Mouse (Mus musculus) NIH3T3 (cell line): ENCODE measurements around the gene Pidd1.
"Not testable (repeated sequence)": the region's sequence is repeated elsewhere in the genome, so short reads cannot be mapped to it uniquely, and the experiment has no call there.

Experiments used
- DNase-seq: peaks from one replicate; pipeline ENCODE4 v3.0.0-alpha.2; 2012; ENCODE audit warnings: low read depth

Pidd1 gene

DNA sequence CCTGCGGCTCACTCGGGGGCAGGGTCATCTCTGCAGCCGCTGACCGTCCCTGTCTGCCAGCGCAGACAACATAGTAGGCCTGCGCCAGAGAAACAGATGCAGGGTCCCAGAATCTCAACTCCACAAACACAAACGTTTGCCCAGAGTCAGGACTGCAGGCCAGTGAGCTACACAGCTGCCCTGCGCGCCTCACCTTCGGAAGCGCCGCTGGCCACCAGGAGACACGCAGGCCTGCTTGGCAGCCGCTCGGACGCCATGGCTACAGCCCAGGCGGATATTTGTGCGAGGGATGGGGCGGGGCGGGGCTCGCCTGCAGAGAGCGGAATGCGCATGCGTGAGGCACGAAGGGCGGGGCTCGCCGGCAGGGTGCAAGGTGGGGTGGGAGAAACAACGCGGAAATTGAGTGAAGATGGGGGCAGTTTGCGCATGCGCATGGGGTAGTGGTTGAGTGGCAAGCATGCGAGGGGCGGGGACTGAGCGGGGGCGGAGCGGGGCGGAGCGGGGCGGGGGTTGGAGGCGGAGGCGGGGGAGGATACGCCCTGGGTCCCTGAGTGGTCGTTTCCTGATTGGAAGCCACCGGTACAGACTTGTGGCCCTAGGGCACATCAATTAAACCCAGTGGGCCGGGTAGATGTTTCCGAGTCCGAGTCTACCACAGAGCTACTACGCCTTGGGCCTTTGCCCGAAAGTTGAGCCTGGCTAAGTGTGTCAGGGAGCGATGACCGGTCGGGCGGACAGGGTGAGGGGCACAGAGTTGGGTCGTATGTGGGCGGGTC is 29.8 kb downstream of the Pidd1 start, which contains the start of gene Gatd1:
Gatd1 (minus strand) TSS at position 328 of the 776 bp plus-strand sequence.
- DNase-seq, result peak; percentile 99

DNA sequence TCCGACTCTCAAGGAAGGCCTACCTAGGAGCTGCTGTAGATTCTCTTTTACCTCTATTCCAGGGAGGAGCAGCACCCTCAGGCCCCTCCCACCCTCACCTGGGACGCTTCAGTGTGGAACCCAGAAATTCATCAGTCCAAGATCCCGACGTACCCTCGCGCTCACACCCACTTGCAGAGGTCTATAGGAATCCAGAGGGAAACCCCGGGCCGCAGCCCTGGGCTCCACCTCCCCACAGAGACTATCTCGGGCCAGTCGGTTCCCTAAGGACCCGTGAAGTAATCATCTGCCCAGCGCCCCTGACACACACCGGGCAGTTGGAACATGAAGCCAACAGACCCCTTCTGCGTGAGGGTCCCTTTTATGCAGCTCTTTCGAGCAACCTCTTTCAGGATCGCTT is 30.5 kb downstream of the Pidd1 start:
- peak; percentile 55 for DNase-seq

GRCm38 (mm10) chr7:141411667-141412066 is 32.2 kb downstream of the Pidd1 start:
- DNase-seq, result no peak

DNA sequence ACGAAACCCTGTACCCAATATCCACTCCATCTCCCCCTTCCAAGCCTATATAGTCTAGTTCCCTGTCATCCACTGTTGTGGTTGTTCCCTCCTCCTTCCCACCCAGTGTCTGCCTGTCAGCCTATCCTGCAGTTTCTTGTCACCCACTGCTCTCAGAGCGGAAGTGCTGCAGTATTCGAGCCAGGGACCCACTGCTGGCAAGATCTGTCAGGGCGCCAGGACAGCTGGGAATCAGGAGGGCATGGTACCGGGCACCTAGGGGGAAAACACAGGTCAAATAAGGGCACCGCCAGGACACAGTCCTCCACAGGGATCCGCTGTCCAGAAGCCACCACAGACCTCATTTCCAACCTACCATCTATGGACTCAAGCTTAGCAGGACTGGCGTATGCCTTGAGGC is 33.2 kb downstream of the Pidd1 start:
- no peak for DNase-seq

DNA sequence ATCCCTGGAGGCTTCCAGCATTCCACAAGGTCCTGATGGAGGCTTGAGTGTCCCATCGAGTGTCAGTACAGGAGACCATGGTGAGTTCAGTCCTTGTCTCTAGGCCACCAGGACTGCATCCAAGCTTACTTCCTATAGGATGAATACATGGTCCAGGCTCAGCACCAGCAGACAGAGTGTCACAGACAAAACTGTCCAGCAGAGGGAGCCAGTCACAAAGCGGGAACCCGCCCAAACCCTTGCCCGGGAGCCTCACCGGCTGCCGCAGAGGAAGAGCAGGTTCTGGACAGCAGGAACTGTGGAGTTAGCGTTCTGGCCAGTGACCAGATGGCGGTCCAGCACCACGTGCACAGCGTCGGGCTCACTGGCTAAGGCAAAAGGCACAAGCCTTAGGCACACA is 35.0 kb downstream of the Pidd1 start:
- DNase-seq, result peak; percentile 92

- not testable (repeated sequence) for DNase-seq
Observed at GRCm38 (mm10) chr7:141407670-141408069, 36.2 kb downstream of the Pidd1 start.

DNA sequence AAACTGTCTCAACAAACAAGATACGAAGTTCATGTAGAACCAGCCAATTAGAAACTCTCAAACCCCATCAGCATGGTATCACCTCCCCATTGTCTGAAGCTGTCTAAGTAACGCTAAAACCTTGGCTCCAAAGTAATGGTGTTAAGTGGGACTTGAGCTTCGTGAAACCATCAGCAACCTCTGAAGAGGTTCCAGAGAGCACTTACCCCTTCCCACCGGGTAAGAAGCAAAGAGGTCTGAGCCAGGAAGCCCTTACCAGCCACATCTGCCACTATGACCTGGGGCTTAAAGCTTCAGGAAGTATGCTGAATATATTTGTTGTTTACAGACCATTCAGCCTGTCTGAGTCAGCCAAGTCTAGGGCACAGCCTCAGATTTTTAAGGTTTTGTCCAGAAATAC is 38.4 kb downstream of the Pidd1 start:
- DNase-seq, result no peak

GRCm38 (mm10) chr7:141403305-141403704 is 40.5 kb downstream of the Pidd1 start:
- DNase-seq, result peak; percentile 77

DNA sequence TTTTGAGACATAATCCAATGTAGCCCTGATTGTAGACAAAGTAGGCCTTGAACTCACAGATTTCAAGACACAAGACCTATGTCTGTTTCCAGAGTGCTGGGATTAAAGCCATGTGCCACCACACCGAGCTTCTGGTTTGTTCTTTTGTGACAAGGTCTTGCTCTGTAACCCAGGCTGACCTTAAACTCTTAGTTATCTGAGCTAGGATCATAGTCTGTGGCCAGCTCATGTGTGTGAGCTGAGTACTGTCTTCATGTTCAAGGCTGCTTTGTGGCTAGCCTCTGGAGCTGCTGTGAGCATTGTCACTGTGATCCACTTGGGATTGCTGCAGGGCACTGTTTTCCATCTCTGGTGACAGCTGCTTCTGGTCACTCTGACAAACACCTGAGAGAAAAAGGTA is 48.5 kb downstream of the Pidd1 start:
- DNase-seq, result no peak

GRCm38 (mm10) chr7:141394771-141395170 is 49.1 kb downstream of the Pidd1 start:
- DNase-seq, result peak; percentile 80

GRCm38 (mm10) chr7:141394158-141394557 is 49.7 kb downstream of the Pidd1 start:
- DNase-seq, result no peak

DNA sequence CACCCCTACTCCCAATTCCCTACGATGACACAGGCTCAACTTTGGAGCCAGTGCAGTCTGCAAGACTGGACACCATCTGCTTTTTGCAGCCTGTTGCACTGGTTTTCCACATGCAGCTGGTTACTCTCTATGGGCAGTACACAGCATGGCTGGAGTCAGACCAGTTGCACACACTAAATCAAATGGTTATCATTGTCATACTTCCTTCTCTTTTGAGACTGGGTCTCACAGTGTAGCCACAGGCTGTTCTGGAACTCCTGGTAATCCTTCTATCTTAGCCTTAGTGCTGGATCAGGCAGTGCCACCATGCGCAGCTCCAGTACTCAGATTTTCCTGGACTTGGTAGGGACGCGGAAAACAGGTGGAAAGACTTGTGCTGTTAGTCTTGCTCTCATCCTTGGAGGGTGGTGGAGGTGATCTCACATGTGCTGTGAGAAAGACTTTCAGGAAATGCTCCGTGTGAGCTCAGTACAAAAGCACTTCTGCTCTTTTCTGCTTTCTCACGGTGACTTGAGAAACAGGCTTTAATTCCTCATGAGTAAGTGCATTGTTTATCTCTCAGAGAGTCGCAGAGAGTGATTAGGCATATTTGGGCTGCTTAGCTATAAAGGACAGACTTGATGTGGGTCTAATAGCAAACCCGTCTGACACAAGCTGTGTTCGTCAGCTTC is 51.1 kb downstream of the Pidd1 start:
- DNase-seq, result no peak

DNA sequence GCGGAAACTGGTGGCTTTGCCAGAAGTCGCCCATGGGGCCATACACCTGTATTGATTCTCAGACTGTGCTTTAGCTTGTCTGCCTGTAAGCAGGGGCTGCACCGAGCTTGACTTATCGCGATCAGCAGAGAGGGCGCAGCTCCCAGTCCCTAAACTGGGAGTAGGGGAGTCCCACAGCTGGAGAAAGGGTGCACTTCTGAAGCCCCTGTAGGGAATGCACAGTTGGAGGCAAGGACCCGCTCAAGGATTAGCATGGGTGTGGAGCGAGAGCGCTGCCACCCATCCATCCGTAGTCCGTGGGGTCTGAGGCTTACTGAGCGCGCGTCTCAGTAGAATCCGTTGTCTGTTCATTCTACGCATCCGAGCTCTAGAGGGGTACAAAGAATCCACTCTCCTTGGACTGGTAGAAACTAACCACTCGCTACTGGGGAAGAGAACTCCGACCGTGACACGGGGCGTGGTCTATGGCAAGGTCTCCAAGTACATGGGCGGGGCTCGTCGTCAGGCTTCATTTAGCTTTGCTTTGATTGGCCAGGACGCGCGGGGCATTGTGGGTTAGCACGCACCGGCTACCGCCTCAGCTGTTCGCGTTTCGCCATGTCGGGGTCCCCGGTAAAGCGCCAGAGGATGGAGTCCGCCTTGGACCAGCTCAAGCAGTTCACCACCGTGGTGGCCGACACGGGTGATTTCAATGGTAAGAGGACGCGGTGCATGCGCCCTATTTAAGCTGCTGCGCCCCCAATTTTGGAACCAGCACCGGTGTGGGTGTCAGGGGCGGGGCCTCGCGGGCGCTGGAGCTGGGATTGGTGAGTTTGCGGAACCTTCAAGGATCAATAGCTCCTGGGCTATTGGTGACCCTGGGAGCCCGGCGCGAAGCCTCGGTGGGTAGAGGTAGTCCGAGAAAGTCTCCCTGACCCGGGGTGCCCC is 51.9 kb downstream of the Pidd1 start, which contains the start of gene Taldo1:
Taldo1 (plus strand) TSS at position 575 of the 927 bp plus-strand sequence.
- peak; percentile 94 for DNase-seq

- DNase-seq, result no peak
Observed at GRCm38 (mm10) chr7:141390326-141391259, 53.2 kb downstream of the Pidd1 start.

- no peak for DNase-seq
Observed at GRCm38 (mm10) chr7:141388487-141389109, 55.2 kb downstream of the Pidd1 start.
